Mouse (Mus musculus) inflammation-experienced regulatory T-cells, adult 6 months (primary cell): ENCODE measurements around the gene Cd59a. TPM values are rescaled to one million over a fixed set of nuclear protein-coding genes. Genes with fewer than 3 reads are reported as not detected.
A peak's percentile ranks its signal among the peaks of the same experiment; 100 is the strongest.
"Not testable (repeated sequence)": the region's sequence is repeated elsewhere in the genome, so short reads cannot be mapped to it uniquely, and the experiment has no call there.

Experiments
- ATAC-seq: one replicate; pipeline ENCODE4 v1.8.0; 2017
- polyA plus RNA-seq, 3 experiments: library from polyadenylated mRNA; unstranded; fragments of 100-300 nt; shearing (Covaris generic); gene quantifications; one replicate each; pipeline ENCODE4 v1.2.1; 2017

Cd59a gene
- under 1 TPM in 1 of 3 experiments, not detected in 2; 0.38 TPM for polyA plus RNA-seq

- no peak for ATAC-seq
Measured at GRCm38 (mm10) chr2:104095741-104096213, at the start of gene Cd59a. TSS of gene Cd59a (plus strand) at chr2:104095801.

- ATAC-seq = no peak
Measured at GRCm38 (mm10) chr2:104058381-104058780, 37.2 kb upstream of the Cd59a start.

- ATAC-seq = no peak
Measured at GRCm38 (mm10) chr2:104058954-104059353, 36.6 kb upstream of the Cd59a start.

- no peak for ATAC-seq
Measured at GRCm38 (mm10) chr2:104059786-104060185, 35.8 kb upstream of the Cd59a start.

- no peak for ATAC-seq
Measured at GRCm38 (mm10) chr2:104060996-104061395, 34.6 kb upstream of the Cd59a start.

GRCm38 (mm10) chr2:104062665-104063064 lies 32.9 kb upstream of the Cd59a start:
- no peak for ATAC-seq

GRCm38 (mm10) chr2:104064152-104064551 lies 31.4 kb upstream of the Cd59a start:
- no peak for ATAC-seq

GRCm38 (mm10) chr2:104065526-104065925 lies 30.1 kb upstream of the Cd59a start, which contains the start of gene Gm10912:
TSS of gene Gm10912 (plus strand) at chr2:104065826.
- not testable (repeated sequence) for ATAC-seq

GRCm38 (mm10) chr2:104068450-104068849 lies 27.2 kb upstream of the Cd59a start, which contains the start of gene Gm10799:
TSS of gene Gm10799 (minus strand) at chr2:104068550.
- not testable (repeated sequence) for ATAC-seq

- peak; percentile 64 for ATAC-seq
Measured at GRCm38 (mm10) chr2:104069704-104070185, 25.9 kb upstream of the Cd59a start, which contains the start of gene Cd59b. TSS of gene Cd59b (plus strand) at chr2:104069849.

GRCm38 (mm10) chr2:104078285-104078684 lies 17.3 kb upstream of the Cd59a start:
- not testable (repeated sequence) for ATAC-seq

GRCm38 (mm10) chr2:104081436-104082050 lies 14.1 kb upstream of the Cd59a start:
- ATAC-seq = not testable (repeated sequence)

- no peak for ATAC-seq
Measured at GRCm38 (mm10) chr2:104082474-104082873, 13.1 kb upstream of the Cd59a start.

- not testable (repeated sequence) for ATAC-seq
Measured at GRCm38 (mm10) chr2:104084027-104084426, 11.6 kb upstream of the Cd59a start.

- ATAC-seq = not testable (repeated sequence)
Measured at GRCm38 (mm10) chr2:104087562-104087961, 8.0 kb upstream of the Cd59a start.

GRCm38 (mm10) chr2:104093305-104093704 lies 2.3 kb upstream of the Cd59a start:
- ATAC-seq = no peak

GRCm38 (mm10) chr2:104096256-104096655 lies 655 bp downstream of the Cd59a start:
- ATAC-seq = no peak

GRCm38 (mm10) chr2:104096796-104097195 lies 1.2 kb downstream of the Cd59a start:
- not testable (repeated sequence) for ATAC-seq

- ATAC-seq = not testable (repeated sequence)
Measured at GRCm38 (mm10) chr2:104097396-104097795, 1.8 kb downstream of the Cd59a start.

GRCm38 (mm10) chr2:104098529-104099230 lies 3.1 kb downstream of the Cd59a start:
- ATAC-seq = no peak

- no peak for ATAC-seq
Measured at GRCm38 (mm10) chr2:104099231-104099585, 3.6 kb downstream of the Cd59a start.

- ATAC-seq = no peak
Measured at GRCm38 (mm10) chr2:104099946-104100345, 4.3 kb downstream of the Cd59a start.

- ATAC-seq = no peak
Measured at GRCm38 (mm10) chr2:104104800-104105199, 9.2 kb downstream of the Cd59a start.

GRCm38 (mm10) chr2:104109021-104109420 lies 13.4 kb downstream of the Cd59a start:
- ATAC-seq = not testable (repeated sequence)
